Mouse (Mus musculus): ENCODE results near the gene Olfr1333.
A peak's percentile ranks its signal among the peaks of the same experiment; 100 is the strongest.
"Not testable (repeated sequence)": the region's sequence is repeated elsewhere in the genome, so short reads cannot be mapped to it uniquely, and the experiment has no call there.

The Olfr1333 gene

DNA sequence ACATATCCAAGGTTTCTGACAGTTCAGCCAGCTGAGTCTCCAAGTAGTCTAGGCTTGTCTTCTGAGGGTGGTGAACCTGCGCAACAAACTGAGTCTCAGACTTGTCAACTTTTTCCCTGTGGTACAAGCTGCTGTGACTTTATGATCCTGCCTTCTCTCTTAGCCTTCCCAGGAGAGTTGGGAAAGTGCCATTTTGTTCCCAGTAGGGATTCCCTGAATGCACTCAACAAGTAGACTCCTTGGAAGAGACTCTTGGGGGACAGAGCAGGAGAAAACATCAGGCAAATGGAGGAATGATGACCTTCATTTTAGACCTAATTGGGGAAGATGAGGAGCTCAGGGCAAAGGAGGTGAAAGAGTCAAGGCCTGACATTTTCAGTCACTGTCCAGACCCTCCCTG, at the start of gene Olfr1333:
Gene Olfr1333, minus strand, starts transcription at position 101 of the 400 bp plus-strand sequence.
- no peak for DNase-seq (ENCODE audit: inconsistent ontology term)

DNA sequence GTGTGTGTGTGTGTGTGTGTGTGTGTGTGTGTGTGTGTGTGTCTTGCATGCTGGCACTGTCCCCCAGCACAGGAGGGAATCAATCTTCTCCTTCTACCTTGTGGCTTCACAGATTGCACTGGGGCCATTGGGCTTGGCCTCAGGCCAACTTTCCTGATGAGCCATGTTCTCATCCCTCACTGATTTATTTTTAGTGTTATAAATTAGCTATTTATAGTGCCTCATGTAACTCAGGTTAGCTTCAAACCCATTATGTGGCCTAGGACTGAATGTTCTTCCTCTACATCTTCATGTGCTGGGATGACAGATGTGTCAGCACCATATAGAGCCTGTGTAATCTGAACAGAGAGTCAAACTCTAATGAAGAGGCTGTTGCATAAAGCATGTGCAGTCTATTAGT, 31.5 kb upstream of the Olfr1333 start:
- DNase-seq (ENCODE audit: inconsistent ontology term) = no peak

DNA sequence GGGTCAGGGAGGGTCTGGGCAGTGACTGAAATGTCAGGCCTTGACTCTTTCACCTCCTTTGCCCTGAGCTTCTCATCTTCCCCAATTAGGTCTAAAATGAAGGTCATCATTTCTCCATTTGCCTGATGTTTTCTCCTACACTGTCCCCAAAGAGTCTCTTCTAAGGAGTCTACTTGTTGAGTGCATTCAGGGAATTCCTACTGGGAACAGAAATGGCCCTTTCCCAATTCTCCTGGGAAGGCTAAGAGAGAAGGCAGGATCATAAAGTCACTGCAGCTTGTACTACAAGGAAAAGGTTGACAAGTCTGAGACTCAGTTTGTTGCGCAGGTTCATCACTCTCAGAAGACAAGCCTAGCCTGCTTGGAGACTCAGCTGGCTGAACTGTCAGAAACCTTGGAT, 28.3 kb upstream of the Olfr1333 start, which contains the start of gene Olfr1331:
Gene Olfr1331, plus strand, starts transcription at position 301 of the 400 bp plus-strand sequence.
- no peak for DNase-seq (ENCODE audit: inconsistent ontology term)

GRCm38 (mm10) chr4:118862704-118863103, 26.6 kb upstream of the Olfr1333 start:
- DNase-seq (ENCODE audit: inconsistent ontology term) = peak; percentile 89

DNA sequence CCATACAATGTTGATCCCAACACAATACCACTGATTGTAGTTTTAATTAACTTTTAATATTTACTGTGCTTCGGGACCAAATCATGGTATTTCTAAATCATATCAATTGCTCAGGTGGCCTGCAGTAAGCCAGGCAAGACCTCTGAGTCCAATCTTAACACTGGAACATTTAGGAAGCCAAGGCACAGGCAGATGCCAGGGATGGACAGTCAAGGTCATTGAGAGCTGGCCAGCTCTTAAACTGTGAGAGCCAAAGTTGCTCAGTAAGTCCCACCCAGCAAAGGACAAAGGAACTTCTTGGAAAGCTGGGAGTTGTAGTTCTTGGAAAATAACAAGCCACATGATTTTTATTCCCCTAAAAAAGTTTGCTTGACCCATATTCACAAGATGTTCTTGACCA, 25.7 kb upstream of the Olfr1333 start:
- peak; percentile 43 for DNase-seq (ENCODE audit: inconsistent ontology term)

DNA sequence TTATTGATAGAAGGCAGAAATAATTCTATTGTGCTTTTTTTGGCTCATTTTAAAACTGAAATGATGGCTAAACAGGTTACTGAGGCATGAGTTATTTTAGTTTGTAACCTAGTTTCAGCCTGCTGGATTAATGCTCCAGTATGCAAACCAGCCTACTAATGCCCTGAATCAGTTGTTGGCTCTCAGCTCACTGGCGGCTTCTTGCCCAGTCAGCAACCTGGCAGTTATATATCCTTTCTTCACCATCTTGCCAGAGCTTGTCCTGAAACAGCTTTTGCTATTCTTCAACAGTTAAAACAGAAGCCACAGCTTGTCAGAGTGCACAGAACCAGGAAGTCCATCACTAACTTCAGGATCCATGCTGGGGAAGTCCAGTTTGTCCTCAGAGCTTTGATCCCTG, 17.2 kb downstream of the Olfr1333 start:
- peak; percentile 18 for DNase-seq (ENCODE audit: inconsistent ontology term)

DNA sequence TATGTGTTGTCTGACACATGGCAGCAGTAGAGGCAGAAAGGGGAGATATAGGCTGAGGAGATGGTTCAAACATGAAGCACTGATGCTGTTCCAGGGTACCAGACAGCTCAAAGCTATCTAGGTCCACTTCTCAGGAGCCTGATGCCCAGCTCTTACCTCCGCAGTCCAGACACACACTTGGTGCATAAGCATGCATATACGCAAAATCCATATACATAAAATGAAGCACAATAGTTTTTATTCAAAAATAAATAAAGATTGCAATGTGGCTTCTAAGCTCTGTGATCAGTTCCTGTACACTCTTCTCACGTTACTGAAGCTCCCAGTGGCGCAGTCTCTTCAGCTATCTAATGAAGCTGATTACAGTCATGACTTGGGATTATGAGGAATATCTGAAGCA, 26.2 kb downstream of the Olfr1333 start, which contains the start of gene Olfr1335:
Gene Olfr1335, minus strand, starts transcription at position 101 of the 400 bp plus-strand sequence.
- DNase-seq (ENCODE audit: inconsistent ontology term) = no peak

- DNase-seq (ENCODE audit: inconsistent ontology term) = not testable (repeated sequence)
Measured at GRCm38 (mm10) chr4:118792796-118793195, 43.3 kb downstream of the Olfr1333 start.

- no peak for DNase-seq (ENCODE audit: inconsistent ontology term)
Measured at GRCm38 (mm10) chr4:118782486-118782885, 53.6 kb downstream of the Olfr1333 start, which contains the start of gene Olfr1337. Olfr1337 (minus strand) TSS chr4:118782586.
